Mouse (Mus musculus) intestine, embryonic 15.5 days (tissue): ENCODE measurements around the gene Tmprss6. TPM values are rescaled to one million over a fixed set of nuclear protein-coding genes. Genes with fewer than 3 reads are reported as not detected.

Experiments used
- ATAC-seq: fragments of 200-750 bp; cut with Nextera tagmentation; 2 replicates; pipeline ENCODE4 v1.8.0; 2017; ENCODE audit warnings: moderate TSS enrichment, moderate library complexity
- H3K27ac ChIP-seq: fragments of 300-500 bp; sonication (generic); 2 replicates; pipeline ENCODE4 v1.5.1; 2015; ENCODE audit warnings: mild to moderate bottlenecking, inconsistent platforms
- H3K27me3 ChIP-seq: fragments of 300-500 bp; sonication (generic); replicated peaks from 2 replicates; pipeline ENCODE4 v1.6.1; 2015; ENCODE audit warnings: inconsistent platforms
- H3K36me3 ChIP-seq: fragments of 300-500 bp; sonication (generic); 2 replicates; pipeline ENCODE4 v1.6.1; 2015; ENCODE audit warnings: inconsistent platforms
- H3K4me1 ChIP-seq: fragments of 300-500 bp; sonication (generic); replicated peaks from 2 replicates; pipeline ENCODE4 v1.6.1; 2015; ENCODE audit warnings: inconsistent platforms
- H3K4me2 ChIP-seq: fragments of 300-500 bp; sonication (generic); replicated peaks from 2 replicates; pipeline ENCODE4 v1.6.1; 2015; ENCODE audit warnings: mild to moderate bottlenecking, inconsistent platforms
- H3K4me3 ChIP-seq: fragments of 300-500 bp; sonication (generic); replicated peaks from 2 replicates; pipeline ENCODE4 v1.5.1; 2015; ENCODE audit warnings: inconsistent platforms
- H3K9ac ChIP-seq: fragments of 300-500 bp; sonication (generic); 2 replicates; pipeline ENCODE4 v1.6.1; 2015; ENCODE audit warnings: inconsistent platforms
- H3K9me3 ChIP-seq: fragments of 300-500 bp; sonication (generic); 2 replicates; pipeline ENCODE4 v1.6.1; 2016; ENCODE audit warnings: inconsistent platforms
- WGBS: fragments of 180-500 bp; shearing (Covaris S2); methylation state at CpG from one replicate; pipeline ENCODE4 v1.1.7; 2015; 5-methylcytosine and 5-hydroxymethylcytosine counted together
- polyA plus RNA-seq: library from polyadenylated mRNA; unstranded; fragments of >200 nt; fragmentation: Nextera tagmentation; extraction: Ambion mirVana; gene quantifications from 2 replicates; pipeline ENCODE4 v1.2.1, GENCODE M21; 2015

Gene Tmprss6
- polyA plus RNA-seq, 1 experiment from 2014 or later: 0.39 TPM

DNA sequence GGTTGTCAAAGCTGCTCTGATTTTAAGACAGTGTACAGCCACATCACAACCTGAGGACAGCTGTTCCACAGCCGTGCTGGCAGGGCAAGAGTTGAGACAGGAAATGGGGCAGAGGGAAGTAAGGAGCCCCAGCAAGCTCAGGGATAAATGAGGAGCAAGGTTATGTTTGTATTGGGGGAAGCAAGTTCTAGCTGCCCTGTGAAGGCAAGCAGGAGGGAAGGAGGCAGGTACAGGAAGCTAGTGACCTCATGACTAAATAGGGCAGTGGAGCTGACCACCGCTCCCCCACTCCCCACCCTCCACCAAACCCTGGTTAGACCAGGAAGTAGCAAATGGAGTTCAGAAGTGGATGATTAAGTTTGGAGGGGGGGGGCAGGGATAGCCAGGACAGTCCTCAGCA lies 12.6 kb upstream of the Tmprss6 start:
- Histone ChIP-seq H3K27ac (no peak overlapping the region), H3K4me1 (0 out of 2 replicates have a peak, but pooled peaks cover 3% of the 10 kb centered on the region), H3K27me3 (no peaks in the 10 kb centered on the region; the same call in 1 of the 2 replicates), H3K9me3 (no peaks in the 10 kb centered on the region), H3K9ac (no peak overlapping the region), H3K4me3 (no peak overlapping the region), H3K4me2 (no peak overlapping the region), H3K36me3 (no peaks in the 10 kb centered on the region)
- WGBS: 34% methylated on average over 2 of the region's 2 CpGs
- ATAC-seq: no peak

DNA sequence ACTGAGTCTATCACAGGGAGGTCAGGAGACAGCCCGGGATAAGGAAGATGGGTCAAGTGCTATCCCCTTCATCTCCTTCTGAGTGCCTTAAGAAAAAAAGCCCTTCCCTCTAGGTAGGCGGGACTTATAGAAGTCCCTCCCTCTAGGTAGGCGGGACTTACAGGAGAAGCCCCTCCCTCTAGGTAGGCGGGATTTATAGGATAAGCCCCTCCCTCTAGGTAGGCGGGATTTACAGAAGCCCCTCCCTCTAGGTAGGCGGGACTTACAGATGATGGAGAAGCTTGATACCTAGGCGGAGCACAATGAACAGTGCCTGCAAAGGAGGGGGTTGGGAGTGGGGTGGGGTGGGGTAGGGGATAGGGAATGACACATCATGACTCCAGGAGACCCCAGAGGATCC lies 11.7 kb upstream of the Tmprss6 start:
- ATAC-seq: no peak
- Histone ChIP-seq H3K4me1 (0 out of 2 replicates have a peak, but pooled peaks cover 3% of the 10 kb centered on the region), H3K9me3 (no peaks in the 10 kb centered on the region), H3K4me3 (no peak overlapping the region), H3K9ac (no peak overlapping the region), H3K4me2 (no peak overlapping the region), H3K27me3 (no peaks in the 10 kb centered on the region), H3K36me3 (no peaks in the 10 kb centered on the region), H3K27ac (no peak overlapping the region)
- WGBS: 72% methylated on average over 7 of the region's 7 CpGs

GRCm38 (mm10) chr15:78479470-78479869 lies 11.0 kb upstream of the Tmprss6 start:
- no peak for ATAC-seq
- no peak overlapping the region for H3K9ac ChIP-seq
- no peak overlapping the region for H3K27ac ChIP-seq
- H3K9me3 ChIP-seq: no peaks in the 10 kb centered on the region
- no peaks in the 10 kb centered on the region for H3K36me3 ChIP-seq
- no peak overlapping the region for H3K4me3 ChIP-seq
- 0 out of 2 replicates have a peak, but pooled peaks cover 3% of the 10 kb centered on the region for H3K4me1 ChIP-seq
- 78% methylated on average over 5 of the region's 5 CpGs for whole genome bisulfite sequencing
- H3K27me3 ChIP-seq: no peaks in the 10 kb centered on the region
- H3K4me2 ChIP-seq: no peak overlapping the region

DNA sequence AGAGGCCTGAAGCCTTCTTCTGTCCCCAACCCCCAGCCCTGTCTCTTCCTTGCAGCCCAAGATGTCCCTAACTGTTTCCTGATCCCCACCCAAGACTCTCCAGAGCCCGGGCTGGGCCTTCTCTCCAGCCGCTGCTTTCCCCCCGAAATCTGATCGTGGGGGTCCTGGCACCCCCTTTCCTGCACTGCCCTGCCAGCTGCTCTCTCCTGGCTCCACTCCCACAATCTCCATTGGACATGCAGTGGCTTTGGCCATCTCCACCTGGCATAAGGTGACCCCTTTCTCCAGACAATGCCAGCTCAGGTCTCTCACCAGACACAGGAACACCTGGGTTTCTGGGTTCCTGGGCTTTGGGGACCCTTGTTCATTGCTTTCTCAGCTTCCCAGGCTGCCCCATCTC lies 9.6 kb upstream of the Tmprss6 start:
- Histone ChIP-seq H3K27me3 (no peaks in the 10 kb centered on the region), H3K4me3 (no peak overlapping the region), H3K9ac (no peak overlapping the region), H3K9me3 (no peaks in the 10 kb centered on the region), H3K4me1 (0 out of 2 replicates have a peak, but pooled peaks cover 3% of the 10 kb centered on the region), H3K27ac (no peak overlapping the region), H3K36me3 (no peaks in the 10 kb centered on the region), H3K4me2 (no peak overlapping the region)
- no peak for ATAC-seq
- WGBS: 92% methylated on average over 4 of the region's 4 CpGs

- Histone ChIP-seq H3K4me1 (peaks cover 4% of the 10 kb centered on the region; the same call in 1 of the 2 replicates), H3K27me3 (no peaks in the 10 kb centered on the region), H3K4me2 (no peak overlapping the region), H3K27ac (no peak overlapping the region), H3K9me3 (no peaks in the 10 kb centered on the region), H3K36me3 (no peaks in the 10 kb centered on the region), H3K9ac (no peak overlapping the region), H3K4me3 (no peak overlapping the region)
- WGBS: 72% methylated on average over 1 of the region's 1 CpGs
- ATAC-seq: no peak
Measured at GRCm38 (mm10) chr15:78476878-78477277, 8.4 kb upstream of the Tmprss6 start.

DNA sequence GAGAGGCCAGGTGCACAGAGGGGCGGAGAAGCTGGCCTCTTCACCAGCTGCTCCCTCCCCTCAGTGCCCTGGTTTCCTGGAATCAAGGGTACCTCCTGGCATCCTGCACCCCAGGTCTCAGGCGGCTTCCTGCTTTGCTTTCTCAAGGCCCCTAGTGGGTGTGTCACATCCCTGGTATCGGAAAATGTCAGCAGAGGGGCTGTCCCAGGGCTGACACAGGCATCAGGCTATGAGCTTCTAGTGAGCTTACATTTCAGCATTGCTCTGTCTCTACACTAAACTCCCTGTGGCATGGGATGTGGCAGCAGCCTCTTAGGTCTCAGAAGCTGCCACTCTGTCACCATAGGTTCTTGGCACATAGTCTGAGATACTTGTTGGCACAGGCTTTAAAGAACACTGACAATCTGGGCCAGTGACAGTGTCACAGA lies 7.2 kb upstream of the Tmprss6 start:
- 51% methylated on average over 3 of the region's 3 CpGs for WGBS
- H3K4me1 ChIP-seq: peaks cover 4% of the 10 kb centered on the region; the same call in 1 of the 2 replicates
- no peak for ATAC-seq

GRCm38 (mm10) chr15:78473442-78473841 lies 5.0 kb upstream of the Tmprss6 start:
- 80% methylated on average over 6 of the region's 6 CpGs for WGBS
- Histone ChIP-seq H3K27ac (no peak overlapping the region), H3K27me3 (no peaks in the 10 kb centered on the region), H3K9me3 (no peaks in the 10 kb centered on the region), H3K36me3 (no peaks in the 10 kb centered on the region), H3K4me2 (no peak overlapping the region), H3K4me1 (peaks cover 4% of the 10 kb centered on the region; the same call in 1 of the 2 replicates), H3K9ac (no peak overlapping the region), H3K4me3 (no peak overlapping the region)
- ATAC-seq: no peak

More for the DNA sequence above, 7.2 kb upstream of the Tmprss6 start:
- H3K27me3 ChIP-seq: no peaks in the 10 kb centered on the region
- H3K4me3 ChIP-seq: no peak overlapping the region
- H3K9ac ChIP-seq: no peak overlapping the region
- H3K36me3 ChIP-seq: no peaks in the 10 kb centered on the region
- no peak overlapping the region for H3K27ac ChIP-seq
- H3K9me3 ChIP-seq: no peaks in the 10 kb centered on the region
- no peak overlapping the region for H3K4me2 ChIP-seq

GRCm38 (mm10) chr15:78471902-78472301 lies 3.5 kb upstream of the Tmprss6 start:
- no peaks in the 10 kb centered on the region for H3K9me3 ChIP-seq
- WGBS: 31% methylated on average over 7 of the region's 7 CpGs
- H3K4me3 ChIP-seq: no peak overlapping the region
- no peaks in the 10 kb centered on the region for H3K36me3 ChIP-seq
- no peaks in the 10 kb centered on the region for H3K27me3 ChIP-seq
- H3K27ac ChIP-seq: no peak overlapping the region
- no peak overlapping the region for H3K9ac ChIP-seq
- no peak for ATAC-seq
- H3K4me2 ChIP-seq: no peak overlapping the region
- peaks cover 4% of the 10 kb centered on the region; the same call in 1 of the 2 replicates for H3K4me1 ChIP-seq

- Histone ChIP-seq H3K4me2 (no peak overlapping the region), H3K36me3 (no peaks in the 10 kb centered on the region), H3K9me3 (no peaks in the 10 kb centered on the region), H3K27ac (no peak overlapping the region), H3K4me1 (peaks cover 4% of the 10 kb centered on the region; the same call in 1 of the 2 replicates), H3K27me3 (no peaks in the 10 kb centered on the region), H3K9ac (no peak overlapping the region), H3K4me3 (no peak overlapping the region)
- 84% methylated on average over 4 of the region's 4 CpGs for WGBS
- ATAC-seq: no peak
Measured at GRCm38 (mm10) chr15:78470495-78471276, 2.3 kb upstream of the Tmprss6 start.

GRCm38 (mm10) chr15:78467570-78467969 lies 864 bp downstream of the Tmprss6 start:
- H3K27me3 ChIP-seq: no peaks in the 10 kb centered on the region; the same call in 1 of the 2 replicates
- 94% methylated on average over 7 of the region's 7 CpGs for WGBS
- no peak overlapping the region for H3K9ac ChIP-seq
- no peak for ATAC-seq
- no peak overlapping the region for H3K27ac ChIP-seq
- H3K9me3 ChIP-seq: no peaks in the 10 kb centered on the region
- peaks cover 4% of the 10 kb centered on the region; the same call in 1 of the 2 replicates for H3K4me1 ChIP-seq
- no peak overlapping the region for H3K4me3 ChIP-seq
- H3K4me2 ChIP-seq: no peak overlapping the region
- H3K36me3 ChIP-seq: no peaks in the 10 kb centered on the region

- H3K36me3 ChIP-seq: no peaks in the 10 kb centered on the region
- H3K27ac ChIP-seq: no peak overlapping the region
- WGBS: 29% methylated on average over 6 of the region's 6 CpGs
- no peak for ATAC-seq
- no peak overlapping the region for H3K4me2 ChIP-seq
- no peaks in the 10 kb centered on the region for H3K9me3 ChIP-seq
- H3K9ac ChIP-seq: no peak overlapping the region
- H3K27me3 ChIP-seq: no peaks in the 10 kb centered on the region; the same call in 1 of the 2 replicates
- H3K4me1 ChIP-seq: peaks cover 2% of the 10 kb centered on the region; the same call in 1 of the 2 replicates
- no peak overlapping the region for H3K4me3 ChIP-seq
Measured at GRCm38 (mm10) chr15:78466809-78467208, 1.6 kb downstream of the Tmprss6 start.

DNA sequence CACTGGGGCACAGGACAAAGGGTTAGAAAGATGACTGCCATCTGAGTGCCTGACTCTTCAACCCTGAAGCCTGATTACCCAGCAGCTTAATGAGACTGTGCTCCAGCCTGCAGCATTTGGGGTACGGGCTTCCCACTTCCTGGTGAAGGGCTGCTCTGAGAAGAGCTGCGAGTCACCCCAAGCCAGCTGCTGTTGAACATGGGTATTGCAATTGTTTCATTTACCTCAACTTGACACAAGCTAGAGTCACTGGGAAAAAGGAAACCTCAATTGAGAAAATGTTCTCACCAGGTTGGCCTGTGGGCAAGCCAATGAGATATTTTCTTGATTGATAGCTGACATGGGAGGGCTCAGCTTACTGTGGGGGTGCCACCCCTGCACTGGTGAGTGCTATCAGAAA lies 5.5 kb downstream of the Tmprss6 start:
- H3K36me3 ChIP-seq: no peaks in the 10 kb centered on the region
- ATAC-seq: no peak
- H3K27me3 ChIP-seq: no peaks in the 10 kb centered on the region; the same call in 1 of the 2 replicates
- H3K9me3 ChIP-seq: no peaks in the 10 kb centered on the region
- no peak overlapping the region for H3K9ac ChIP-seq
- WGBS: 56% methylated on average over 2 of the region's 2 CpGs
- H3K4me3 ChIP-seq: no peak overlapping the region
- no peak overlapping the region for H3K4me2 ChIP-seq
- no peaks in the 10 kb centered on the region for H3K4me1 ChIP-seq
- no peak overlapping the region for H3K27ac ChIP-seq

- Histone ChIP-seq H3K9me3 (no peaks in the 10 kb centered on the region), H3K27me3 (no peaks in the 10 kb centered on the region), H3K27ac (no peak overlapping the region), H3K4me1 (no peaks in the 10 kb centered on the region), H3K4me2 (no peak overlapping the region), H3K9ac (no peak overlapping the region), H3K36me3 (no peaks in the 10 kb centered on the region), H3K4me3 (no peak overlapping the region)
- ATAC-seq: no peak
- WGBS: 70% methylated on average over 10 of the region's 10 CpGs
Measured at GRCm38 (mm10) chr15:78457193-78457592, 11.2 kb downstream of the Tmprss6 start.
